Mouse (Mus musculus): Measurements from ENCODE around the gene Tm4sf5.
"Not testable (repeated sequence)": the region's sequence is repeated elsewhere in the genome, so short reads cannot be mapped to it uniquely, and the experiment has no call there.

The Tm4sf5 gene

DNA sequence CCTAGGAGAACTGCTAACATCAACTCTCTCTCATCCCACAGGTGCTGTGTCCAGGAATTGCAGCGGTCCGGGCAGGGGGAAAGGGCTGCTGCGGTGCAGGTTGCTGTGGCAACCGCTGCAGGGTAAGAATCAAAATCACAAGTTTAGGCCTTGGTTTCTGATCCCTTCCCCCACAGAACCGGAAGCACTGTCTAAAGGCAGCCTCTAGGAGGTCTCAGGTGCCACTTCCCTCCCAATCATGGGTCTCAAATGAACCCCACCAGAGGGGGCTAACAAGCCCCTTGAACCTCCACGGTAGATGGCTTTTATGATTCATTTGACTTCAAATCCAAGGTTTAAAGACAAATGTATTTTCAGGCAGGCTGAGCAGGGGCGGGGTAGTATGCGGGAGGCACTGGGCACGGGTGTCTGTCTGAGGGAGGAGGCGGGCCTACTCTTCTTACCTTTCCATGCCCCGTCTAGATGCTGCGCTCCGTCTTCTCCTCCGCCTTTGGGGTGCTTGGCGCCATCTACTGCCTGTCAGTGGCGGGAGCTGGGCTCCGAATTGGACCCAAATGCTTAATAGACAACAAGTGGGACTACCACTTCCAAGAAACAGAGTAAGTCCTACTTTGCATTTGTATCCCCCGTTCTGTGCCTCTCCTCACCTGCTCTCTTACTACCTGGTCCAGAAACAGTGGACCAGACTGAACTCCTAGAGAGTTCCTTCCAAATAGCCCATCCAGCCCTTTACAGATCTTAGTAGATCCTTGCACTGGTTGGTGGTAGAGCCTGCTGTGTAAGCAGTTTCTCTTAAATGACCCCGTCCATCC lies 4.9 kb downstream of the Tm4sf5 start:
- DNase-seq (ENCODE audit: low read depth, low spot score) = peak; percentile 46

DNA sequence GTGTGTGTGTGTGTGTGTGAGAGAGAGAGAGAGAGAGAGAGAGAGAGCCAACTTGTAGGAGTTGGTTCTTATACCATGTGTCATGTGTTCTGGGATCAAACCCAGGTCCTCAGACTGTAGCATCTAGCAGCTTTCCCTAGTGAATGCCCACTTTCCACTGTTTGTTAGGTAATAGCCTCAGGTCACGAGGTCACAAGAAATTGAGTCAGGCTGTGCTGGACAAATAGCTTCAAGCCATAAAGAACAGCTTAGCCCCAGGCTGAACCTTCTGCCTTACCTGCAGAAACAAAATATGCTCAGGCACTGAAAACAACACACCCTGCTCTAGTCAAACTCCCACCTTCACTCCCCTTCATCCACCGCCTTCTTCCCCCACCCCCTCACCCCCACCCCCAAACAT lies 6.2 kb downstream of the Tm4sf5 start:
- no peak for DNase-seq (ENCODE audit: low read depth, low spot score)

- no peak for DNase-seq (ENCODE audit: low read depth, low spot score)
Measured at GRCm38 (mm10) chr11:70511825-70512224, 6.8 kb downstream of the Tm4sf5 start.

DNA sequence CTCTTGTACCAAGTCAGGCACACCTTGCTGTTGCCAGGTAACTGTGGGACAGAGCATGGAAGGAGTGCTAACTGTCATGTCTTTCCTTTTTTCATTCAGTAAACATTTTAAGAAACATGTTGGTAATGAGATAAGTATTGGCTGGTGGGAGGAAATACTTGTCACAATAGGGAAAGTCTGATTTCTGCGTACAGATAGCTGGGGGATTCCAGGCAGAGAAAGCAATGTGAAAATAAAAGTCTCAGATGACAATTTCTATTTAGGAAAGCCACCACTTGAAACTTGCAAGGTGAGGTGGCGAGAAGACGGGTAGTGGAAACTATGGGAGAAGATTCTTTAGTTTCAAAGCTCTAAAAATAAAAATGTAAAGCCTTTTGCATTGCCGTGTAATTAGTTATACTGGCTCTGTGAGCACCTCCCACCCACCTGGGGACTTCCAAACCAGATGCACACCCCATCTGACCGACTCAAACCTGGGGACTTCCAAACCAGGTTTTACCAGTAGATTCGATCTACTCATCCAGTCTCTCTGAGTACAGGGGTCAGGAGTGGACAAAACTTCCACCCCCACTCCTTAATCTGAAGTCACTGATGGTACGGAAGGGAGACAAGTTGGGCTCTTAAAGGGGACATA lies 7.8 kb downstream of the Tm4sf5 start:
- no peak for DNase-seq (ENCODE audit: low read depth, low spot score)

GRCm38 (mm10) chr11:70513520-70513919 lies 8.5 kb downstream of the Tm4sf5 start:
- DNase-seq (ENCODE audit: low read depth, low spot score) = no peak

DNA sequence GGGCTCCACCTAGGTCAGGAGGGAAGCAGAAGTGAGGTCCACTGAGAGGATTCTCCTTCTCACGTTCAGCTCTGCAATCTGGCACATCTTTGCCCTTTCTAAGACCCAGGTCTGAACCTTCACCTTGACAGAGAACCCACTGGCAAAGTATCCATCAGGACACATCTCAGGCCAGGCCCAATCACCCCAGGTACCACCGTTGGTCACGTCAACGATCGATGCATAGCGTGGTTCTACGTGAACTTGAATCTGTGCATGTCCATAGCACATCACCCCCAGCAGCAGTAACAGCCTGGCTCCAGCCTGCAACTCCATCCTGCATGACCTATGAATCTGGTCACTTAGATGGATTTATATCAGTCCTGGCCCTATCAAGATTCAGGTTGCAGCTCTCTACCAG lies 9.2 kb downstream of the Tm4sf5 start, which contains the start of gene Vmo1:
Gene Vmo1, minus strand, starts transcription at position 329 of the 400 bp plus-strand sequence.
- no peak for DNase-seq (ENCODE audit: low read depth, low spot score)

DNA sequence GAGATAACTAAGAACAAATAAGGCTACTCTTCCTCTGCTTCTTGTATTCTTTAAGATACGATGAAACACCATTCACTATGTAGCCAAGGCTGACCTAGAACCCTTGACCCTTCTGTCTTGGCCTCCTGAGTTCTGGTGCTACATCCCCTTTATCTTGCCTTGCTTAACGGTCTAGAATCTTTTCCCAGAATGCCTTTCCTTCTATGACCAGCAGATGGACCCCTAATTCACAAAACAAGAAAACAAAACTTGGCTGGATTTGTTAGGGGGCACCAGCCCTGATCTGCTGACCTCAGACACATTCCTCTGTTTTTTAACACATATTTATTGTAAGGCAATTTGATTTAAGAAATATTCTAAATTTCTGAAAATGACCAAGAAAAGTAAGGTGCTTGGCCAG lies 11.3 kb downstream of the Tm4sf5 start:
- peak; percentile 76 for DNase-seq (ENCODE audit: low read depth, low spot score)

DNA sequence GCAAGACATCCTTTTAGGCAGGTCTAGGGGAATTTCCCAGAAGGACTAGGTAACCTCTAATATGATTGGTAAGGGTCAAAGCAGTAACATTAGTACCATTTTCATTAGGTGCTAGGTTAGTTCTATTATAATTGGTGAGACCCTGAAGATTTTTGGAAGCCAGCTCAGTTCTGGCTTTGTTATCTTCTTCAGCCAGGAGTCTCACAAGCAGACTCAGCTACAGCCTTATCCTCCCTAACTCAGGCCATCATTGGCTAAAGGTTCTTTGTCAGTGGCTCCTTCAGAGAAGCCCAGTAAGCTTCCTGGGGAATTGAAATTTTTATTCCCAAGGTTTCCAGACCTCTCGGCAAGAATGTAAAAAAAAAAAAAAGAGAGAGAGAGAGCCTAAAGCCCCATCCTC lies 13.4 kb downstream of the Tm4sf5 start:
- DNase-seq (ENCODE audit: low read depth, low spot score) = no peak

DNA sequence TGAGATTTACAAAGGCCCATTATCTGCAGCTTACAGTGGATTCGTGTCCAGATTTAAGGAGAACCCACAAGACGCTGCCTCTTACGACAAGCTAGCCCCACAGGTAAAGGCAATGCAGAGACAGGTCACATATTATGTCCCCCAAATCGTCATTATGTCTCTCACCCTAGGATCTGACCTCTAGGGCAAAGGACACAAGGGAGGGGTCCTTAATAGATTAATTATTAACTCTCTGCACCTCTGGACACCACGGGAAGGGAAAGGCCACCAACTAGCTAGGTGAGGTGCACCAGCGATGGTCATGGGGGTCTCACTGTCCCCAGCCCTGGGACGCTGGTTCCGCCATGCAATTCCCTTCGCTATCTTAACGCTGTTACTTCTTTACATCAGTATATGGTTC lies 13.9 kb downstream of the Tm4sf5 start, which contains the start of gene Gltpd2:
Gene Gltpd2, plus strand, starts transcription at position 274 of the 400 bp plus-strand sequence.
- DNase-seq (ENCODE audit: low read depth, low spot score) = no peak

GRCm38 (mm10) chr11:70520178-70520769 lies 15.2 kb downstream of the Tm4sf5 start:
- DNase-seq (ENCODE audit: low read depth, low spot score) = no peak

- DNase-seq (ENCODE audit: low read depth, low spot score) = not testable (repeated sequence)
Measured at GRCm38 (mm10) chr11:70523306-70523989, 18.4 kb downstream of the Tm4sf5 start.

DNA sequence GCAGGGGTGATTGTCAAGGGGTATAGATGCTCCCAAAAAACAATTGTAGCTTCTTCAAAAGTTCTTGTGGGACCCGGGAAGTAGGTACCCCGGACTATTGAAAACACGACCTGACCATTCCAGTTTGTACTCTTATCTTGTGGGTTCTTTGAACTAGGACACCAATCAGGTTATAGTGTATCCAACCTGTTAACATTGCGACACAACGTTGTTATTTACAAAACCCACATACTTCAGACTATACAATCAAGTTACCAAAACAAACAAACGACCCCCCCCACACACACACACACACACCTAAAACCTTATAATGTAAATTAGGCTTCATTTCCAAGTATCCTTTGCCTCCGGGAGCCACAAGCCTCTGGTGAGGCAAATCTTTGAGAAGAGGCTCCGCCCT lies 19.7 kb downstream of the Tm4sf5 start:
- DNase-seq (ENCODE audit: low read depth, low spot score) = no peak

- peak; percentile 97 for DNase-seq (ENCODE audit: low read depth, low spot score)
Measured at GRCm38 (mm10) chr11:70525184-70525678, 20.2 kb downstream of the Tm4sf5 start, which contains the start of gene Psmb6. TSS of gene Psmb6 (plus strand) at chr11:70525367.

GRCm38 (mm10) chr11:70525726-70526125 lies 20.7 kb downstream of the Tm4sf5 start:
- no peak for DNase-seq (ENCODE audit: low read depth, low spot score)

- DNase-seq (ENCODE audit: low read depth, low spot score) = no peak
Measured at GRCm38 (mm10) chr11:70526211-70526610, 21.2 kb downstream of the Tm4sf5 start.

DNA sequence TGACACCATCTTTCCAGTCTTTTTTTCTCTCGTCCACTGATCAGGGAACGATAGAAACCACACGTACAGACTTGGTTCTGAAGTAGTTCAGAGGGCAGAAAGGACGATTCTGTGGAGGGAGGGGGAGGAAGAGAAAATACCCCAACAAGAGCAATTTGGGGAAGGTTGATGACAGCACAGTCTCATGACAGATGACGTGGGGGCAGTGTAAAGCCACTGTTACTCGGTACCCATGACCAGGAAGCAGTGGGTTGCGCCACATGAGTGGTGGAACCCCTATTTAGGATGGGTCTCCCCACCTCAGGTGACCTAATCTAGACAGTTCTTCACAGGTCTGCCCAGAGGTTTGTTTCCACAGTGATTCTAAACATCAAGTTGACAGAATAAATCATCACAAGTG lies 23.6 kb downstream of the Tm4sf5 start:
- no peak for DNase-seq (ENCODE audit: low read depth, low spot score)

GRCm38 (mm10) chr11:70531065-70531464 lies 26.0 kb downstream of the Tm4sf5 start:
- DNase-seq (ENCODE audit: low read depth, low spot score) = not testable (repeated sequence)

GRCm38 (mm10) chr11:70532839-70533238 lies 27.8 kb downstream of the Tm4sf5 start, which contains the start of gene Gm40193:
TSS of gene Gm40193 (minus strand) at chr11:70532939.
- DNase-seq (ENCODE audit: low read depth, low spot score) = no peak

GRCm38 (mm10) chr11:70539423-70539822 lies 34.4 kb downstream of the Tm4sf5 start:
- no peak for DNase-seq (ENCODE audit: low read depth, low spot score)

GRCm38 (mm10) chr11:70539877-70540587 lies 35.0 kb downstream of the Tm4sf5 start, which contains the start of gene Pld2:
TSS of gene Pld2 (plus strand) at chr11:70540064.
- peak; percentile 87 for DNase-seq (ENCODE audit: low read depth, low spot score)

- no peak for DNase-seq (ENCODE audit: low read depth, low spot score)
Measured at GRCm38 (mm10) chr11:70540928-70541327, 35.9 kb downstream of the Tm4sf5 start.
